Mouse (Mus musculus) hindbrain, embryonic 10.5 days (tissue): Measurements from ENCODE around the gene Polr2i. TPM values are rescaled to one million over a fixed set of nuclear protein-coding genes. Genes with fewer than 3 reads are reported as not detected.
A peak's percentile ranks its signal among the peaks of the same experiment; 100 is the strongest.

Experiments used
- DNase-seq: peaks from one replicate; pipeline ENCODE4 v3.0.0-alpha.2; 2017; ENCODE audit warnings: low spot score
- H3K27ac ChIP-seq: fragments of 300-500 bp; sonication (generic); 2 replicates; pipeline ENCODE4 v1.5.1; 2016; ENCODE audit warnings: mild to moderate bottlenecking, moderate library complexity
- H3K27me3 ChIP-seq: fragments of 300-500 bp; sonication (generic); 2 replicates; pipeline ENCODE4 v1.6.1; 2016; ENCODE audit warnings: mild to moderate bottlenecking; ENCODE audit not compliant: poor library complexity, insufficient read depth, severe bottlenecking
- H3K36me3 ChIP-seq: fragments of 300-500 bp; sonication (generic); 2 replicates; pipeline ENCODE4 v1.6.1; 2016; ENCODE audit warnings: mild to moderate bottlenecking, moderate library complexity
- H3K4me1 ChIP-seq: fragments of 300-500 bp; sonication (generic); replicated peaks from 2 replicates; pipeline ENCODE4 v1.6.1; 2016; ENCODE audit warnings: mild to moderate bottlenecking
- H3K4me3 ChIP-seq: fragments of 300-500 bp; sonication (generic); 2 replicates; pipeline ENCODE4 v1.5.1; 2016; ENCODE audit warnings: mild to moderate bottlenecking, moderate library complexity
- H3K9me3 ChIP-seq: fragments of 300-500 bp; sonication (generic); 2 replicates; pipeline ENCODE4 v1.6.1; 2016; ENCODE audit warnings: mild to moderate bottlenecking, moderate library complexity
- WGBS: fragments of 180-500 bp; shearing (Covaris S2); methylation state at CpG from one replicate; pipeline ENCODE4 v1.1.7; 2016; 5-methylcytosine and 5-hydroxymethylcytosine counted together
- polyA plus RNA-seq: library from polyadenylated mRNA; unstranded; fragments of >200 nt; fragmentation: Nextera tagmentation; extraction: Ambion mirVana; gene quantifications from 2 replicates; pipeline ENCODE4 v1.2.1, GENCODE M21; 2016

Gene Polr2i
- polyA plus RNA-seq, 1 experiment from 2014 or later, result 177 TPM

GRCm38 (mm10) chr7:30215875-30216274, 15.9 kb upstream of the Polr2i start:
- 68% methylated on average over 3 of the region's 3 CpGs for WGBS
- Histone ChIP-seq H3K27me3 (no peaks in the 10 kb centered on the region), H3K4me1 (peaks cover 13% of the 10 kb centered on the region), H3K9me3 (no peaks in the 10 kb centered on the region), H3K36me3 (no peaks in the 10 kb centered on the region), H3K4me3 (no peak overlapping the region), H3K27ac (no peak overlapping the region)
- DNase-seq, result no peak

- Histone ChIP-seq H3K27me3 (no peaks in the 10 kb centered on the region), H3K4me1 (peaks cover 13% of the 10 kb centered on the region), H3K36me3 (no peaks in the 10 kb centered on the region), H3K27ac (peak overlapping the region; percentile 62), H3K4me3 (peak overlapping the region; percentile 34), H3K9me3 (no peaks in the 10 kb centered on the region)
- under 1% methylated on average over 16 of the region's 16 CpGs for WGBS
- peak; percentile 88 for DNase-seq
Observed at GRCm38 (mm10) chr7:30216723-30217151, 15.0 kb upstream of the Polr2i start.

- no peaks in the 10 kb centered on the region for H3K27me3 ChIP-seq
- WGBS, result 69% methylated on average over 2 of the region's 2 CpGs
- peaks cover 13% of the 10 kb centered on the region for H3K4me1 ChIP-seq
- peaks cover 4% of the 10 kb centered on the region for H3K36me3 ChIP-seq
- no peak overlapping the region for H3K27ac ChIP-seq
- no peak overlapping the region for H3K4me3 ChIP-seq
- DNase-seq, result no peak
- H3K9me3 ChIP-seq, result no peaks in the 10 kb centered on the region
Observed at GRCm38 (mm10) chr7:30217277-30217676, 14.5 kb upstream of the Polr2i start.

DNA sequence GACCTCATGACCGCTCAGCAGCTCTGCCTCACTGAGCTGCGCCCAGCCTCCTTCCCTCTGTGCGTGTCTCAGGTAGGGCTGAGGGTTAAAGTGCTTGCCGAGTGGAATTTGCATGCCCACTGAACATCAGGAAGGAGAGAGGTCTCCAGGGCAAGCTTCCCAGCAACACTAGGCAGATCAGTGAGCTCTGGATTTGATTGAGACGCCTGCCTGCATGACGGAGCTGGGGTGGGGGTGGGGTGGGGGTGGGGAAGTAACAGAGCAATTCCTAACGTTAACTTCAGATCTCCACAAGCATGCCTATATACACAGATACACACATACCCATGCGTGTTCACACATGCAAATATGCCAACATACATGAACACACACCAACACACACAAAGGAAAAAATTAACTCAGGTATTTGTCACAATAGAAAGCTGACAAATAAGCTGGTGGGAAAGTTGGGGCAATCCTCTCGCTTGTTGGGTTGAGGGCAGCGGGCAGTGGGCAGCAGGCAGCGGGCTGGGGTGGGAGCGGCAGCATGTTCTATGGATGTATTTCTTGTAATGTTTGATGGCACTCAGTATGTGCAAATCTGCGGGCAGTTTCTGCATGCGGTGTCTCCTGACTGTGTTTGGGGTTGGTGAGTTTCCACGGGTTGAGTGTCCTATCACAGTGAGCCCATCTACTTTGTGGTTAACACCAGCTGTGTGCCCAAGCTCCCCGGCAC, 12.3 kb upstream of the Polr2i start:
- WGBS, result 5% methylated on average over 16 of the region's 16 CpGs
- Histone ChIP-seq H3K4me3 (peak overlapping the region; percentile 58), H3K4me1 (peaks cover 13% of the 10 kb centered on the region), H3K36me3 (peaks cover 26% of the 10 kb centered on the region), H3K27ac (peak overlapping the region; percentile 83), H3K27me3 (no peaks in the 10 kb centered on the region), H3K9me3 (no peaks in the 10 kb centered on the region)
- DNase-seq, result peak; percentile 70

GRCm38 (mm10) chr7:30220008-30220356, 11.8 kb upstream of the Polr2i start:
- peak overlapping the region; percentile 83 for H3K27ac ChIP-seq
- no peaks in the 10 kb centered on the region for H3K27me3 ChIP-seq
- 27% methylated on average over 11 of the region's 11 CpGs for WGBS
- peak overlapping the region; percentile 58 for H3K4me3 ChIP-seq
- H3K4me1 ChIP-seq, result peaks cover 13% of the 10 kb centered on the region
- no peak for DNase-seq
- peaks cover 31% of the 10 kb centered on the region for H3K36me3 ChIP-seq
- H3K9me3 ChIP-seq, result no peaks in the 10 kb centered on the region

- no peaks in the 10 kb centered on the region for H3K27me3 ChIP-seq
- no peaks in the 10 kb centered on the region for H3K9me3 ChIP-seq
- no peak overlapping the region for H3K4me3 ChIP-seq
- no peak overlapping the region for H3K27ac ChIP-seq
- H3K4me1 ChIP-seq, result peaks cover 13% of the 10 kb centered on the region
- DNase-seq, result no peak
- 91% methylated on average over 3 of the region's 3 CpGs for WGBS
- peaks cover 45% of the 10 kb centered on the region for H3K36me3 ChIP-seq
Observed at GRCm38 (mm10) chr7:30221433-30221832, 10.3 kb upstream of the Polr2i start.

GRCm38 (mm10) chr7:30222205-30222604, 9.5 kb upstream of the Polr2i start:
- 93% methylated on average over 5 of the region's 5 CpGs for WGBS
- Histone ChIP-seq H3K4me1 (peaks cover 13% of the 10 kb centered on the region), H3K36me3 (peaks cover 53% of the 10 kb centered on the region), H3K27ac (no peak overlapping the region), H3K27me3 (no peaks in the 10 kb centered on the region), H3K9me3 (no peaks in the 10 kb centered on the region), H3K4me3 (no peak overlapping the region)
- DNase-seq, result no peak

GRCm38 (mm10) chr7:30224206-30224605, 7.5 kb upstream of the Polr2i start:
- H3K36me3 ChIP-seq, result peaks cover 70% of the 10 kb centered on the region
- H3K27me3 ChIP-seq, result no peaks in the 10 kb centered on the region
- no peak for DNase-seq
- no peaks in the 10 kb centered on the region for H3K9me3 ChIP-seq
- no peak overlapping the region for H3K27ac ChIP-seq
- no peak overlapping the region for H3K4me3 ChIP-seq
- WGBS, result 90% methylated on average over 12 of the region's 12 CpGs
- peaks cover 9% of the 10 kb centered on the region for H3K4me1 ChIP-seq

- Histone ChIP-seq H3K9me3 (no peaks in the 10 kb centered on the region), H3K4me3 (peak overlapping the region; percentile 79), H3K27ac (peak overlapping the region; percentile 95), H3K4me1 (peaks cover 25% of the 10 kb centered on the region), H3K27me3 (no peaks in the 10 kb centered on the region), H3K36me3 (peaks cover 61% of the 10 kb centered on the region)
- WGBS, result under 1% methylated on average over 16 of the region's 16 CpGs
- no peak for DNase-seq
Observed at GRCm38 (mm10) chr7:30231328-30231668, 450 bp upstream of the Polr2i start.

- no peaks in the 10 kb centered on the region for H3K27me3 ChIP-seq
- H3K27ac ChIP-seq, result peak overlapping the region; percentile 95
- no peaks in the 10 kb centered on the region for H3K9me3 ChIP-seq
- 5% methylated on average over 24 of the region's 24 CpGs for WGBS
- peaks cover 47% of the 10 kb centered on the region for H3K36me3 ChIP-seq
- peak; percentile 67 for DNase-seq
- H3K4me3 ChIP-seq, result peak overlapping the region; percentile 79
- H3K4me1 ChIP-seq, result peaks cover 25% of the 10 kb centered on the region
Observed at GRCm38 (mm10) chr7:30232631-30233148, 942 bp downstream of the Polr2i start.

DNA sequence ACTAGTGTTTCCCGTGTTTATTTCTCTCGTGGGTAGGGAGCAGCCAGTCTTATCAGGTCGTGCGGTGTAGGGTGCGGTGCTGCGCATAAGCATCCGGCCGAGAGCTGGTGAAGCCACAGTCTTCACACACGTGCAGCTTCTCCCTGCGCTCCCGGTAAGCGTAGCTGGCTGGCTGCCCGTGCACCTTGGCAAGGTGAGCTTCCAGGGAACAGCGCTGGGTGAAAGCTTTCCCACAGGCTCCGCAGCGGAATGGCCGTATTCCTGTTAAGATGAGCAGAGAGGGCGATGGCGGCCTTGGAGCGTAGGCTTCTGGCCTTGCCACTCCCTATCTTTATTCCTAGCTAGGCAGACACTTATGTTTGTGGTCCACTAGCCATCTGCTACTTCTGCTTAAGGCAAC, 1.6 kb downstream of the Polr2i start:
- H3K9me3 ChIP-seq, result no peaks in the 10 kb centered on the region
- H3K4me3 ChIP-seq, result peak overlapping the region; percentile 79
- 90% methylated on average over 20 of the region's 20 CpGs for WGBS
- peaks cover 40% of the 10 kb centered on the region for H3K36me3 ChIP-seq
- H3K27ac ChIP-seq, result no peak overlapping the region
- H3K4me1 ChIP-seq, result peaks cover 25% of the 10 kb centered on the region
- no peak for DNase-seq
- no peaks in the 10 kb centered on the region for H3K27me3 ChIP-seq

DNA sequence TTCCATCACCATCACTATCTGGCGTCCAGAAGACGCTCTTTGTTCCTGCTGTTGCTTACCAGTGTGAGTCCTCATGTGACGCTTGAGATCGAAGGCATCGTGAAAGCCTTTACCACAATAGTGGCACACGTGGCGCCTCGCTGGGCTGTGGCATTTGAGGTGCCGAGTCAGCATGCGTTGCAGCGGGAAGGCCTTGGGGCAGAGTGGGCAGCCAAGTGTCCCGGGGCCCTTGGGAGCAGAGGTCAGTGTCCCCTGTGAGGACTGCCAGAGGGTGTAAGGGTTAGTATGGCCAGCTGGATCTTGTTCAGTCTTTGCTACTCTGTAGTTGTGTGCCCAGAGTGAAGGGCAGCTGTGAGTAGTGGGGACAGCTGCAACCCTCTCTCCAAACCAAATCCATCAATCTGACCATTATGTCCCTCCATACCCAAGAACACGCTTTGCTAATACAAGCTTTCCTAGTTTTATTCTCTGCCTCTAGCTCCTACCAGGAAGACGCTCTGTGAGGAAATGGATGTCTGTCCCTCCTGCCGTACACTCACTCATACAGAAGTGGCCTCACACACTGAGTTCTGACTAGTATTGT, 2.6 kb downstream of the Polr2i start:
- no peak overlapping the region for H3K27ac ChIP-seq
- no peaks in the 10 kb centered on the region for H3K27me3 ChIP-seq
- no peak for DNase-seq
- H3K9me3 ChIP-seq, result no peaks in the 10 kb centered on the region
- WGBS, result 94% methylated on average over 15 of the region's 15 CpGs
- H3K4me1 ChIP-seq, result peaks cover 25% of the 10 kb centered on the region
- no peak overlapping the region for H3K4me3 ChIP-seq
- H3K36me3 ChIP-seq, result peaks cover 36% of the 10 kb centered on the region

DNA sequence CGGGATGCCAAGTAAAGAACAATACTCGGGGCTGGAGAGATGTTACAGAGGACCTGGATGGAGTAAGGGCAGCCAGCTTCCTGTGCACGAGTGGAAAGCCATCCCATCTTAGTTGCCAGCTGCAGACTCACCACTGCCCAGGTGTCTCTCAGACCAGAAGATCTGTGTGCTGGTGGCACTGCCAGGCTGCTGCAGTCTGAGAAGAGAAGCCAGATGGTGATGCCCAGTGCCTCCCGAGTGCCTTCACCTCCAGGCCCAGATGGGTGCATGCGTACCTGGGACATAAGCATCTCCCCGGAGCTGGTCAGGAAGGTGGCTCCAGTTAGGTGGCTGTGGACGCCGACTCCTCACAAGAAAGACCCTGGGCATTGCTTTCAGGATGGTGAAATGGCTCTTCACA, 3.3 kb downstream of the Polr2i start:
- no peaks in the 10 kb centered on the region for H3K27me3 ChIP-seq
- DNase-seq, result no peak
- peaks cover 37% of the 10 kb centered on the region for H3K36me3 ChIP-seq
- WGBS, result 93% methylated on average over 8 of the region's 8 CpGs
- H3K4me1 ChIP-seq, result peaks cover 25% of the 10 kb centered on the region
- H3K9me3 ChIP-seq, result no peaks in the 10 kb centered on the region
- no peak overlapping the region for H3K4me3 ChIP-seq
- H3K27ac ChIP-seq, result no peak overlapping the region
